Mouse (Mus musculus): Measurements from ENCODE around the gene Chn2.

Chn2 gene

DNA sequence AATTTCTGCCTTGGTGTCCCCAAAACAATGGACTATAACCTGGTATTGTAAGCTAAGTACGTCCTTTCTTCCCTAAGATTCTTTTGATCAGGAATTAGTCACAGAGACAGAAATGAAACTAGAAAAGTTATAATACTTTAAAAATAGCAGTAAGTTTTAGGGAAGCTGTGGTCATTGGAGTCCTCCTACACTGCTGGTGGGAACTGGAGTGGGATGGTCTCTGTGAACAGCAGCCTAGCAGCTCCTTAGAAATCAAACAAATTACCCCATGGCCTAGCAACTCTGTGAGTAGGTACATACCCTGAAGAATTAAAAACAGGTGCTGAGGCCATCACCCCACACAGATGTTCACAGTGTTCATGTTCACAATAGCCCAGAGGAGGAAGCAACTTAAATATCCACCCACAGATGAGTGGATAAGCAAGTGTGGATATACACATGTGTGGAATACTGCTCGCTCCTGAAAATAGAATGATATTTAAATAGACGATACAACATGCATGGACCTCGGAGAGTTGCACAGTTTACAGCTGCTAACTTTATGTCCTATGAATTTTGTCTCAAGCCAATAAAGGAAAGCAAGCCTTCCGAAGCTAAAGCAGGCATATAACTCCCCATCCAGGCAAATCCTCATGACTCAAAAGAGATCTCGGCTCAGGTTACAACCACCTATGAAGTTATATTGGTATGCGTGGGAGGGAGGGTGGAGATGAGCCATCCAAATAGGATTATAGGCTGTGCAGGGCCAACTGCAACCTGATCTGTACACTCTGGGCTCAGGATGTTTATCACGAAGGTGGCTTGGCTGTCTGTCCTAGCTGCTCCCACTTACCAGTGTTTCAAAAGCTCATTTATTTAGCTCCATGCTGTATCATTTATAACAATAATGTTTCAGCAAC is 209.2 kb downstream of the Chn2 start:
- DNase-seq = no peak

DNA sequence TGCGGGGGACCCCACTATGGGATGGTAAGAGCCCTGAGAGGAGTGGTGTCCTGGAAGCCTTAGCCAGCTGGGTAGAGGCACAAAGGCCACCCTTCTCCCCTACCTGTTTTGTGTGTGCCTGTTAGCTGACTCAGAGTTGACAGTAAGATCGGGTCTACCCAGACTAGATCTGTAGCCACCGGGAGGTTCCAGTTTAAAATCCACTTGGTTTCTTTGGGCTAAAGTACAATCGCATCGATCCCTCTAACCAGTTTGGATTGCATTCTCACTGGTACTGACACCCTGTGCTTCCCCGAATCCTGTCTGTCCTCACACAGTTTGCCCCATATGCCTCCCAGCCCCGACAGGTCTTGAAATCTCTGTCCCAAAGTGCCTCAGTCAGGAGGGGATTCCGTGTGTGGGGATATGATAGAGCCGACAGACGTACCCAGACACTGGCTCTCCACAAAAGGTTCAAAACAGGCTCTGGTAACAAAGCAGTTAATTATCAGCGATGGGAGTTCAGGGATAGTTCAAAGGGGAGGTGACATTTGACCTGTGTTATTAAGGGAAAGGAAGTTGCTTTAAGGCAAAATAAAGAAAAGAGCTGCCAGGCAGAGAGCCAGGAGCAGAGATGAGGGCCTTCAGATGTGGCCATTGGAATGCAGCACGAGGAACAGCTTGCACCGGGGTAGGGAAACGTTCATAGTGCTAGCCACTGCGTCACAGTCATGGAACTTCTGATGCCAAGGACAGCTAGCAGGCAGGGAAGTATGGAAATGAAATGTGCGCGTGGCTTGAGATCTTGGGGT is 212.2 kb downstream of the Chn2 start:
- DNase-seq = no peak

DNA sequence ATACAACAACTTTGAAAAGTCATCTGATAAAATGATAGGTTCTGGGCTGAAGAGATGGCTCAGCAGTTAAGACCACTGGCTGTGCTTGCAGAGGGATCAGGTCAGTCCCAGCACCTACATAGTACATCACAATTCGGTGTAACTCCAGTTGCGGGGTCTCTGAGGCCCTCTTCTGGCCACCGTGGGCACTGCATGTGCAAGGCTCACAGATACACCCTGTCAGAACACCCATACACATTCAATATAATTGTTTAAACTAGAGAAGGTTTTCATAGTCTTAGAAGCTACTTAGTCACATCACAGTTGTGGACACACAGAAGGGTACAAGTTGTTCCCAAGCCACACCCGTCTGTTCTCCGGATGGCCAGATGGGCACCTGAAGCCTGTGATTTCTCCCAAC is 213.9 kb downstream of the Chn2 start:
- no peak for DNase-seq

DNA sequence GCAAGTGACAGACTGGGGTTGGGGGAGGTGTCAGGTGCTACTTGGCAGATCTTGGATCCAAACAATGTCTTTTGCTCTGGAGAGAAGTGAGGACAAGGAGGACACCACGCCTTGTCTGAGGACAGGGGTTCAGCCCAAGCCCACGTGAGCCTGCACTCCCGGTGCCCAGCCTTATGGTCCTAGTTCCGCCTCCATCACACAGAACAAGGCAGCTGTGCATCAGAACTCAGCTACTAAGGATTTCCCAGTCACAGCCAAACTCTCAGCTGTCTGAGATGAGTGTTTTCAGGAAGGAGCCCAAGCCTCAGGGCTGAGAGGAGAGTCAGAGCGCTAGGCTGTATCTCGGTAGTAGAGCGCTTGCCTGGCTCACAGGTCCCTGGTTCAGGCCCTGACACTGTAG is 214.5 kb downstream of the Chn2 start:
- peak; percentile 33 for DNase-seq

DNA sequence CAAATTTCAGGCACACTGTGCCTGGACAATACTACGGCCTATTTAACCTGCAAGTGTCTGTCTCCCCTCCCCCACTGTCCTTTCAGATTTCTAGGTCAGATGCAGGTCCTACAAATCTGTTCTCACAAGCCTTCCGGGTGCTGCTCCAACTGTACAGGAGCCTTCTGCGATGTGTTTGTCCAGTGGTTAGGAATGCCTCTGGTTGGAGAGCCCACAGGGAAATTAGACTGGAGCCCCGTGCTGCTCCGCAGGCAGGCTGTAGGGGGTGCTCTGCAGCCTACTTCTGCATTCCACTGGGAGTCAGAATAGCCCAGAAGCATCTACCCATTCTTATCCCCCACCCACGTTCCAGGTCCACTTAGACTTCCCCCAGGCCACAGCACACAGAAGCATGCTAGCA is 215.4 kb downstream of the Chn2 start:
- no peak for DNase-seq

DNA sequence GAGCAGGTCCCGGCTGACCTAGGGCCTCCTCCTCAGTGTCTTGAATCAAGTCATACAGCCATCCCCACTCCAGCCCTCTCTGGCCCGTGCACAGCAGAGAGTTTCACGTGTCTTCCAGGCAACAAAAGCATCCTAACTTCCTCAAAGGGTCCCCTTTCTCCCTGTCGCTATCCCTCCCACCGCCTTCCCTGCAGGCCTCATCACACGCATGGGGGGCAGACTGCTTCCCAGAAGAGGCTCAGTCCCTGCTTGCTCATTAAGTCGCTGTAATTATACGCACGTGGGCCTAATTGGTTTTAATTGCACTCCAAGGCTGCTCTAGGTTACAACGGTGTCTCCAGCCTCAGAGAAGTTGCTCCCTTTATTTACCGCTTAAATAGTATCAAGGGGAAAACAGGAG is 216.0 kb downstream of the Chn2 start:
- no peak for DNase-seq

DNA sequence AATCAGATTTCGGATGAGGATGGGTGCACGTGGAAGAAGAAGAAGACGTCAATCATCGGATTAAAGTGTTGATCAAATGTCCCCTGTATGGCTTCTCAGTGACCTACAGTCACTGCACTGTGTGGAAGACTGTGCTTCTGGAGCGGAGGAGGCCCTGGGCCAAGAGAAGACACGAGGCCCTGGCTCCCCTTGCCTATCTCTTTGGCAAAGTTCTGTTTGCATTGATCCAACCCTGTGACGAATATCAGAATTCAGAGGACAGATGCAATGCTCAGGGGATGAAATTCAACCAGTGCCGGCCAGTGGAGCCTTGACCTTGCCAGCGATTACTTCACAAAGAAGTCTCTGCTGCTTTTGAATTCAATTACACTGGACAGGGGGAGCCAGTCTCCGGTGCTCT is 217.0 kb downstream of the Chn2 start:
- DNase-seq = no peak

DNA sequence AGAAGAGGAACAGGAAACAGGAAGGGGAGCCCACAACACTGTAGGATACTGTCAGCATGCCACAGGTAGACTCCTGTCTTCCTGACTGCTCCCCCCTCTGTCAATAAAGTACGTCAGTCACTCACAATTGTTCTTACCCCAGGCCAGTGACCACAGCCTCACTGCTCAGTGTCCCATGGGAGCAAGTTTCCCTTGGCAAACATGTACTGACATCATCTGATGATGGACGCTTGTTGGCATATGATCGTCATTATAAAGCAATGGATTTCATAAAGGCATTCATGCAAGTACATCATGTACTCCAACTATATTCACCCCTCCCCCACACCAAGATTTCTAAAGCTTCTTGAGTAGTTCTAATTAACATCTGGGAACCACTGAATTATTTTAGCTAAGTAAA is 218.2 kb downstream of the Chn2 start:
- DNase-seq = no peak

DNA sequence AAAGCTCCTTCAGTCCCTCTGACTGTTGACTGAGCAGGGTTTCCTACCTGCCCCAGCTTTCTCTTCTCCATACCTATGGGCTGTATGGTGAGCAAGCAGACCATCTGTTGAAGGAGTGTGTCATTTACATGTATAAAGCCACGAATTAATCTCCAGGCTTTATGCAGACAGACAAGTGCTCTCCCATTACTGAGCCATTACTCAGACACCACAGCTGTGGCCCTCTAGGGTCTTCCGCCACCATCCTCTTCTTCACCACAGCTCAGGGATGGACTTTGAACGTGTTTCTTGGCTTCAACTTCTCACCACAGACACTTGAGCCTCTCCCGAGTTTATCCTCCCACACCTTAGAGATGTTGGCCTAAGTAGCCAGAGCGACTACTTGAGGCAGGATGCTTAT is 219.1 kb downstream of the Chn2 start:
- no peak for DNase-seq

DNA sequence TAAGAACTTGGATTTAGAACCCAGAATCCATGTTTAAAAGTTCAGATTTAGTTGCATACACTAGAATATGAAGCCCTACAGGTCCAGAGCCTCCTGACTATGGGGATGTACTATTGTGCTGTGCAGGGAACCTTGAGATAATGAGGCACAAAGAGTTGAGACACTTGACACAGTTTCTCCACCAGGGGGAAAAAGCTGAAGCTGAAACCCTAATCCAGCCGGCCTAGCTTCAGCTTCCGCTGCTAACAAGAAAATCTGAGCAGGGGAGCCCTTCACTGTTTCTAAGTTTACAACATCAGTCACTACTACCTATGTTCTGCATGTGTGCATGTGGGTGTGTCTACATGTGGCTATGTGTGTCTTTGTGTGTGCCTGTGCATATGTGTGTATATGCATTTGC is 223.4 kb downstream of the Chn2 start:
- no peak for DNase-seq

DNA sequence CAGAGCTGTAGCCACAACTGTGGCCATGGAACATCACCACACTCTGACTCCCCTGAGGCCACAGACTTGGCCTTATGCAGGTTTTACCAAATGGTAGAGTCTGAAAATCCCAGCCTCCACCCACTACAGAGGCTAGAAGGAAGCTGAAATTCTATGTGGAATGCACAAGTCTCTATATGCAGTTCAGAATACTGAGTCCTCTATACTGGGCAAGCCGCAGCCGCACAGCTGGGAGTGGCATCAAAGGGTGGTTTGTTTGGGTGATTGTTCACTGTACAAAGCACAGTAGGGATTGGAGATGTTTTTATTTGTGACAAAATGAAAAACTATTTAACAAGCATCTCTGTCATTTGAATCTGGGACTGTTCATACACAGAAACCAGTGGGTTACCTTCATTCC is 224.5 kb downstream of the Chn2 start:
- DNase-seq = no peak

DNA sequence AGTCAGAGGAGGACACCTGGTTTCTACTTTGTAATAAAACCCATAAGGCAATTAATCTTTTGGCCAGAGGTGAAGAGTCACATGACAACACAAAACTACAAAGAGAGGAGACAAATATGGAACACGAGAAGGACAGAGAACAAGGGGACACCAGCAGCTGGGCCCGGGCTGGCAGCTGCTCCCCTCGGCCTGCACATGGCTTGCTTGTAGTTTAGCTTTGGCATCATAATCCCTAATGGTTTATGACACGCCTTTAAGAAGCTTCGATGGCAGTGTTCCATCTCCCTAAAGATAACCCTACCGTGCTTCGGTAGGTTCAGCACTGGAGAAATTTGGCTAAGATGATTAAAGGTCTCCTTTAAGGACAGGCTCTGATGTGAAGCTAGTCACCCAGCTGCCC is 225.2 kb downstream of the Chn2 start:
- DNase-seq = no peak

DNA sequence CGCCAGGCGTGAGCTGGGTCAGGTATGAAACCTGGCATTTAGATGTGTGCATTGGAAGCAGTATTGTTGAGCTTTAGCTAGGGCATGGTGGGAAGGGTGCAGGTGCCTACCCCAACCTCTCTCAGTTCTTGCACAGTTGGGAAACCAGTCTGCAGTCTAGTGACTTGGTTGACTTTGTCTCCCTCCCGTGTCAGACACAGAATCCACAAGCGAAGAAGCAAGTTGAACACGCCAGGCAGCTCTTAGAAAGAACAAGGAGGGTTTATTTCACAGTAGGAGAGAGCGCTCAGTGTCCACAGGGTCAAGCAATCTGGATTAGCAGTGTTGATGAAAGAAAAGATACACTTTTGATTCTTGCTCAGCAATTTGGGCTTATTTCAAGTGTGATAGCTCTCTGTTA is 226.0 kb downstream of the Chn2 start:
- DNase-seq = no peak

DNA sequence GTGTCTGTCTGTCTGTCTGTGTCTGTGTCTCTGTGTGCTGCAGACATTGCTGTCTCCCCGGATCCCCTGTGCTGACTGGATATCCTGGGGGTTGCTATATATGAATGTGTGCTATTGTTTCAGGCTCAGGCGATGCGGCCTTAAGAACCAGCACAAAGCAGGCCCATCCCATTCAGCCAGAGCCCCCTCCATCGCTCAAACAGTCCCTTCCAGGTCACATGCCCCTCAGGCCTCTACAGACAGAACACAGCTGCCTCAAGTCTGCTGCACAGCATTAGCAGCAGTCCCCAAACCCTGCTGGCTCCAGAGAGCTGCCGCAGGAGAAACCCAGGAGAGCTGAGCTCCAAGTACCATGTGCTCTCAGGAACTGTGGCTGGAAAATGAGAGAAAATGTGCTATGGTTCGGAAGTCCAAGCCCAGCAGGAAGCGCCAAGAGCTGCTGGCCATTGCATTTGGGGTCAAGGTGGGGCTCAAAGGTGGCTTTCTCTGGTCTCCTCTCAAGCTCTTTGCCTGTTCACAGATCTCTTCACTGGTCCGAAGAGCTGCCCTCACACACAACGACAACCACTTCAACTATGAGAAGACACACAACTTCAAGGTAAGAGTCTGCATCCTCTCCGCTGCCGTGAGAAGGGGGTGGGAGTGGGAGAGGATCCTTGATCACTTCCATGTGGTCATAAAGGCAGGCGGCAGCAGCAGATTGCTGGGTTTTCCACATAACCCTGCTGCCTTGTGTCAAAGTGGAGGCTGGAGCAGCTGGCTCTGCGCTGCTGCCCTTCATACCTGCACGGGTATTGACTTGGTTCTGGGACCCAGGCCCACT is 233.4 kb downstream of the Chn2 start:
- DNase-seq = no peak

DNA sequence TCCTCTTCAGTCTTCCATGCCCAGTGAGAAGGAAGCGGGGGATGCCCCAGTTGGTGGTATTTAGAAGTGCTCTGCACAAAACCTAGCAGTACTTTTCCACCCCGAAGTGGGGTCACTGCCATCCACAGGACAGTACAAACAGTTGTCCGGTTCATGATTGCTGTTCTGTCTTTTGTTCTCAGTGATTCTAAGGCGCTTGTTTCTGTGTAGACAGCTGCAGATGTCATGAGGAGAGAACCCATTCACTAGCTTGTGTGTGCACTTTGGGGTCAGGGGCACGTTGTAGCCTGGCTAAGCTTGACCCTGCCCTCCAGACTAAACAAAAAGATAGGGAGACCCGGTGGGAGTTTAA is 234.0 kb downstream of the Chn2 start:
- DNase-seq = no peak

DNA sequence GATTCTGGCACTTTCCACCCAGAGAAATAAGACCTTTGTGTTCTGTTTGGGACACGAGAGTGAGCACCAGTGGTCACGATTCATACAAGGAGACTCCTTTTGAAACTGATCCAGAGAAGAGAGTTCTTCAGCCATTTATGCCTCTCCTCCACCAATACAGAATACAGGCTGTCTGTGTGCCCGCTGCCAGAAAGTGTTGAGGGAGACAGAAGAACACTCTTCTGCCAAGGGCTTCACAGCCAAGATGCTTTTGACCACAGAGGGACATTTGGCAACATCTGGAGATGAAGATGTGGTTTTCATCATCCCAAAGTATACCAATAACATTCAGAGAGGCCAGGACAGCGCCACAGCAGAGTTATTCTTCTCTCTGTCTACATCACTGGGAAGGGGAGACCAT is 237.9 kb downstream of the Chn2 start:
- DNase-seq = no peak

DNA sequence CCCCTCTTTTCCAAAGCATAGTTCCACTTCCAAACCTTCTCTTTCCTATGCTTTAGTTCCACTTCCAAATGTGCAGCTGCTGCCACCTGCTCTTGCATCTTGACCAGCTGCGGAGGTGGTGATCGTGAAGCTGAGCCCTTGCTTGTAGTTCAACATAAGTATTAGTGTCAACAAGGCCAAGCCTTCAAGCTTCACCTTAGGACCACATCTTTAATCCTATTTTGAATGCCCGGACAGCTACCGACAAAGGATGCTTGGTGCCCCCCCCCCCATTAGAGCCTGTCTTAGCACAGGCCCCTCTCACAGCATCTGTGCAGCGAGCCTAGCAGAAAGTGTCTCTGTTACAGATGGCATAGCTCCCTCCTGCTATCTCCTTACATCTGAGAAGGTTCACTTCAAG is 238.5 kb downstream of the Chn2 start:
- no peak for DNase-seq

DNA sequence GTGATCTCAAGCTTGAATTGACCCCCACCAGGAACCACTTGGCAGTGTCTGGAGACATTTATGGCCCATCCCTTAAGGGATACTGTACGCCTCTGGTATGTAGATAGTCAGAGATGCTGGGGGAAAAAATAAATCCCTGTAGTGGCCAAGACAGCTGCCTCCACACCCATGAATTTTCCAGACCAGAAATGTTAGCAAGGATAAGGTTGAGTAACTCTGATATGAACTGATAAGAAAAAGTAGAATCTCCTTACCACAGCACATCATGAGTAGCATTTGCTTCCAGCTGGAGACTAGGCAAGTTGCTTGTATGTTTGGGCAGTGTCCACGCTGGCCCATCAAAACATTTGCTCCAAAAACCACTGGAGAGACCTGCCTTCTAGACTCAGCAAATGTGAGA is 239.3 kb downstream of the Chn2 start:
- DNase-seq = no peak

DNA sequence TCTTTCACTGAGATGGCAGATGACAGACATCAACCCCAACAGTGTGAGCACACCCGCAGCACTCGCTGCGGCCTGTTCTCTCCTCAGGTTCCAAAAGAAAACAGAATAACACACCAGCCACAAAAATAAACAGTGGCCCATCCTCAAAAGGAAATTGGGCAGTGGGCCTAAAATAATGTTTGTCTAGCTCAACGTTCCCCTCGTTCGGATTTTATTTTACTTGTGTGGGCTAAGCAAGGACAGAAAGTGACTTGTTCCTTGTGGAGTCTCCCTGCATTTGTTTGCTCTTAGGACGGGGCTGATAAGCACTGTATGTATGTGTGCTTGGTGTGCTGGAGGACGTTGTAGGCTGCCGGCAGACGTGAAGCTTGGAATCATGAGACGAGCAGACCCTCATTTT is 240.0 kb downstream of the Chn2 start:
- no peak for DNase-seq

DNA sequence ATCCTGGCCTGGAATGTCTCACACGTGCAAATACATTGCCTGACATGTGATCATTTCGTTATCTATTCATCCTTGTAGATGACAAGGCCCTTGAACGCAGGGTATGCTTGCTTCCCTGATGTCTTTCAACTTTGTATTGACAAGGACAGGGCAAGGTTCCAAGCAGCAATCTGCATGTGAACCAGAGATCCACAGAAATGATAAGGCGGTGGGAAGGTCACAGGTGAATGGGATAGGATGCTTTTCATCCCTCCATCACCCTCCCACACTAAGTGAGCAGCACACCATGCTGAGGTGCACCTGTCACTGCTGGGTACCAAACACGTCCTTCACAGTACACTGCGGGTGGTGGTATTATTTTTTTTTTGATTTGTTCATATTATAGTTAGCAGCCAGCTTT is 240.9 kb downstream of the Chn2 start:
- no peak for DNase-seq

DNA sequence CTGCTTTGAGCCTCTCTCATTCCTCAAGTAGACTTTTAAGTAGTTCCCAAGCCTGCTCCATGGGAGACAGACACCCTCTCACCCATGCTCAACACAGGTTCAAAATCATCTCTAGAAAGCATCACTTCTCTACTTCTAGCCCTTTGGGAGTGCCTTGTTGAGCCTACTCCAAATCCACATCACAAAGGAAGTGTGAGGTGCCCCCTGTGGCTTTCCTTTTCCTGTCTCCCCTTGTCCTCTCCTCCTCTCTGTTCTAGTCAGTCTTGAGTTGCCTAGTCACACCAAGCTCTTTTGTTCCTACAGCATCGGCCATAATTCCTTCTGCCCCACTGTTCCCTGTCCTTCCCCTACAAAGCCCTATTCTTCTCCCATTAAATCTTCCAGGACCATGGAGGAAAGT is 243.9 kb downstream of the Chn2 start:
- DNase-seq = no peak

DNA sequence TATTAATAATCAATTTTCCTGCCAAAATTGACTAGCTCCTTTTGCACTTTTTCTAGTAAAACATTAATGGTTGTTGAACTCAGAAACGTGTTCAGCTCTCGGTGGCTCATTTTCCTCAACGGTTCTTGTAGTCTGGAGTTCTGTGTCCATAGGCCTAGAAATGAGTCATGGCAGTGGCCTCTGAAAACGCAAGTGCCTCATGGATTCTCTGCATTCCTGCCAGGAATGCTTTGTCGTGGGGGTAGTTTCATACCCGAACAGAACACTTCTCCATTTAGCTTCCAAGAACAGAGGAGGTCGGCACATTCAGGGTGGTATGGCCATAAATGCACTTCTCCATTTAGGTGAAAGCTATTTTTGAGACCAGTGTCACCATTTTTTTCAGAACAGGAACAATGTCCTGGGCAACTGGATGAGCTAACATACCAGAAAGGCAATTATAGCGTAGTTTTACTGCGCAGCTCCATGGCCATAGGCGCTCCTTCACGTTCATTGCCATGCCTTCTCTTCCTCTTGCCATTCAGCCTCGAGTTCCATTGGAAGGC is 244.9 kb downstream of the Chn2 start:
- no peak for DNase-seq

DNA sequence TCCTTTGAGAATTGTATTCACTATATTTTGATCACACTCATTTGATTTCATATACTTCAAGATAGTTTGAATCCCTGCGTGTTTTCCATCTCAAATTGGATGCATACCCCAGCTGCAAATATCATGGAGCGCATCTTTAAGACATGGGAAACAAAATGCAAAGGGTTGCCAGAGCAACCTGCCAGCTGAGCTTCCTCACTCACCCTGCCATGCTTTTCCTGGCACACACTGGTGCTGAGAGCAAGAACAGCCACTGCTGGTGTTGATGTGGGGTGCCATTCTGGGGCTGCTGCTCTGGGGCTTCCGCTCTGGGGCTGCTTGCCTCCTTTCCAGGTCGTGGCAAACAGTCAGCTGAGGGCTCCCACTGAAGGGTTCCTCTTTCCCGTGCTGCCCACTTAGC is 247.5 kb downstream of the Chn2 start:
- no peak for DNase-seq
